Mouse (Mus musculus): ENCODE measurements at regions not wholly inside any gene's neighbourhood (a gene's known extent, or its start where the extent isn't known, plus 50 kb on each side); places are given as distances from the start of the nearest gene placed in this dataset.

DNA sequence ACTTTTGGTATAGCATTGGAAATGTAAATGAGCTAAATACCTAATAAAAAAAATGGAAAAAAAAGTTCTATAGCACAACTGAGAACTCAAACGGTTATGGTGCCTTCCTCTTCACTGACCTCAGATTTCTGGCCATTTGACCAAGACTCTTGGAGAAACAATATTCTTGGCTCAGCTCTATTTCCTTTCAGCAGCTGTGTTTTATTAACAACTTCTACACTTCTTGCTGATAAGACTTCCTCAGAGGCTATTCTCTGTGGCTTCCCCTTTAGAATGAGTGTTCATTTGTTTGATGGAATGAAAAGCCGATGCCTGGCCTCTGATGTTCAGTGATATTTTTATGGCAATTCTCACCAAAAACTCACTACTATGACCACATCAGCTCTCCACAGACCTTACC lies 572.7 kb upstream of the Tenm4 start:
- TF ChIP-seq CTCF (IDR thresholded peaks at IDR 0.05; ENCODE audit: low read depth), result no peak
- no peak for TF ChIP-seq EP300 (IDR thresholded peaks at IDR 0.05; ENCODE audit: low read depth)
